Mouse (Mus musculus): Measurements from ENCODE around the gene Denr. TPM values are rescaled to one million over a fixed set of nuclear protein-coding genes. Genes with fewer than 3 reads are reported as not detected.
A peak's percentile ranks its signal among the peaks of the same experiment; 100 is the strongest.

Gene Denr
- polyA plus RNA-seq, 1 experiment = 41.0 TPM

DNA sequence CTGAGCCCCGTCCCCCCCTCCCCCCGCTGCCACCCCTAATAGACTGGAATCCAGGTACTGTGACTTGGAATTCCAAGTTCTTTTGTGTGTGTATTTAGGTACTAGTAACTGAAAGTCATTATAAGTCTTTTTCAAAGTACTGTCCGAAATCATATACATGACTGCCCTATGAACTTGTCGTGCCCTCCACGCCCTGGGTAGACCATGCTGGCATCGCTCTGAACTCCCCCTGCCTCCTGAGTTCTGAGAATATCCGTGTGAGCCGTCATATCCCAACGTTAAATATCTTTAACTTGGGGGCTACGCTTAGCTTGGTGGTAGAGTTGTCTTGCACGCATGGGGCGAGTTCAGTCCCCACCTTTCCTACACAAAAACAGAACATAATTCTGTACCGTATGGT lies 24.2 kb downstream of the Denr start:
- H3K4me3 ChIP-seq (ENCODE audit: insufficient read depth, low read depth, low read length) = peak overlapping the region; percentile 81; the same call in 1 of the 2 replicates
- H3K4me1 ChIP-seq (ENCODE audit: control insufficient read depth, insufficient read depth, low read length) = 0 out of 2 replicates have a peak, but pooled peaks cover 5% of the 10 kb centered on the region
- H3K36me3 ChIP-seq (ENCODE audit: control insufficient read depth, insufficient read depth, low read length) = no peaks in the 10 kb centered on the region; the same call in 1 of the 2 replicates
- H3K27ac ChIP-seq (ENCODE audit: insufficient read depth, low read depth, low read length) = peak overlapping the region; percentile 96; the same call in 1 of the 2 replicates
- no peak for TF ChIP-seq POLR2A (IDR thresholded peaks at IDR 0.05; ENCODE audit: low read depth, low read length)
- TF ChIP-seq CTCF (conservative IDR thresholded peaks at IDR 0.05; ENCODE audit: insufficient read depth, insufficient read length, low read depth, low read length) = no peak
- WGBS = 41% methylated on average over 13 of the region's 13 CpGs
- H3K27me3 ChIP-seq (replicated peaks; ENCODE audit: control insufficient read depth, insufficient read depth, low read length) = no peaks in the 10 kb centered on the region
- no peak for DNase-seq

- H3K4me3 ChIP-seq (ENCODE audit: insufficient read depth, low read depth, low read length) = no peak overlapping the region
- H3K27ac ChIP-seq (ENCODE audit: insufficient read depth, low read depth, low read length) = no peak overlapping the region
- no peaks in the 10 kb centered on the region for H3K36me3 ChIP-seq (ENCODE audit: control insufficient read depth, insufficient read depth, low read length)
- H3K4me1 ChIP-seq (ENCODE audit: control insufficient read depth, insufficient read depth, low read length) = 0 out of 2 replicates have a peak, but pooled peaks cover 5% of the 10 kb centered on the region
- TF ChIP-seq CTCF (conservative IDR thresholded peaks at IDR 0.05; ENCODE audit: insufficient read depth, insufficient read length, low read depth, low read length) (no peak), POLR2A (IDR thresholded peaks at IDR 0.05; ENCODE audit: low read depth, low read length) (no peak)
- no peak for DNase-seq
- no peaks in the 10 kb centered on the region for H3K27me3 ChIP-seq (replicated peaks; ENCODE audit: control insufficient read depth, insufficient read depth, low read length)
These were observed 26.0 kb downstream of the Denr start for GRCm38 (mm10) chr5:123932927-123933326.

GRCm38 (mm10) chr5:123933556-123933955 lies 26.6 kb downstream of the Denr start:
- TF ChIP-seq POLR2A (IDR thresholded peaks at IDR 0.05; ENCODE audit: low read depth, low read length) = no peak
- TF ChIP-seq CTCF (conservative IDR thresholded peaks at IDR 0.05; ENCODE audit: insufficient read depth, insufficient read length, low read depth, low read length) = no peak
- H3K36me3 ChIP-seq (ENCODE audit: control insufficient read depth, insufficient read depth, low read length) = no peaks in the 10 kb centered on the region
- no peaks in the 10 kb centered on the region for H3K27me3 ChIP-seq (replicated peaks; ENCODE audit: control insufficient read depth, insufficient read depth, low read length)
- no peak for DNase-seq
- 89% methylated on average over 12 of the region's 12 CpGs for WGBS
- H3K27ac ChIP-seq (ENCODE audit: insufficient read depth, low read depth, low read length) = no peak overlapping the region
- no peak overlapping the region for H3K4me3 ChIP-seq (ENCODE audit: insufficient read depth, low read depth, low read length)
- 0 out of 2 replicates have a peak, but pooled peaks cover 5% of the 10 kb centered on the region for H3K4me1 ChIP-seq (ENCODE audit: control insufficient read depth, insufficient read depth, low read length)

DNA sequence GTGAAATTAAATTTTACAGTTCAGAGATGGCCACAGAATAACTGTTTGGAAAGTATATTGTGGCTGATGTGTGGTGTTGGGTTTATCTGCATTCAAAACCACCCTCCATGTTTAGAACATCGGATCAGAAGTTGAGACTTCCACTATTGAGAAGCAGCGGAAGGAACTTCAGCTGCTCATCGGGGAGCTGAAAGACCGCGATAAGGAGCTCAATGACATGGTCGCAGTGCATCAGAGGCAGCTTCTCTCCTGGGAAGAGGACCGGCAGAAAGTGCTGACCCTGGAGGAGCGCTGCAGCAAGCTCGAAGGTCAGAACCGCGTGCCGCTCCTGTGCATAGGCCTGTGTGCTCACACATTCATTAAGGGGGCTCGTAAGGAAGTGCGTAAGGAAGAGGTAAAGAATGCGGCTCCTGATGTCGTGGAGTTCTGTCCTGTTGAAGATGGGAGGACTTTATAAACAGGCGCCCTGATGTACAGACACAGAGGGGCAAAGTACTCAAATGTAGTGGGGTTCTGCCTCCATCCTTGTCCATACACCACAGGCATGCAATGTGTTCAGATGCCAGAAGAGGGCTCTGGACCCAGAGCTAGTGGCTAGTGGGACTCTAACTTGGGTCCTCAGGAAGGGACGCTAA lies 27.1 kb downstream of the Denr start:
- H3K27me3 ChIP-seq (replicated peaks; ENCODE audit: control insufficient read depth, insufficient read depth, low read length) = no peaks in the 10 kb centered on the region
- 41% methylated on average over 18 of the region's 18 CpGs for WGBS

GRCm38 (mm10) chr5:123935931-123936330 lies 29.0 kb downstream of the Denr start:
- Histone ChIP-seq H3K27me3 (replicated peaks; ENCODE audit: control insufficient read depth, insufficient read depth, low read length) (no peaks in the 10 kb centered on the region), H3K4me1 (ENCODE audit: control insufficient read depth, insufficient read depth, low read length) (0 out of 2 replicates have a peak, but pooled peaks cover 5% of the 10 kb centered on the region), H3K27ac (ENCODE audit: insufficient read depth, low read depth, low read length) (no peak overlapping the region), H3K4me3 (ENCODE audit: insufficient read depth, low read depth, low read length) (no peak overlapping the region), H3K36me3 (ENCODE audit: control insufficient read depth, insufficient read depth, low read length) (no peaks in the 10 kb centered on the region)
- no peak for DNase-seq
- 94% methylated on average over 5 of the region's 5 CpGs for WGBS
- no peak for TF ChIP-seq CTCF (conservative IDR thresholded peaks at IDR 0.05; ENCODE audit: insufficient read depth, insufficient read length, low read depth, low read length)
- TF ChIP-seq POLR2A (IDR thresholded peaks at IDR 0.05; ENCODE audit: low read depth, low read length) = no peak

More for the DNA sequence above, 27.1 kb downstream of the Denr start:
- no peak overlapping the region for H3K4me3 ChIP-seq (ENCODE audit: insufficient read depth, low read depth, low read length)
- 0 out of 2 replicates have a peak, but pooled peaks cover 5% of the 10 kb centered on the region for H3K4me1 ChIP-seq (ENCODE audit: control insufficient read depth, insufficient read depth, low read length)
- H3K27ac ChIP-seq (ENCODE audit: insufficient read depth, low read depth, low read length) = no peak overlapping the region
- DNase-seq = peak; percentile 21
- TF ChIP-seq CTCF (conservative IDR thresholded peaks at IDR 0.05; ENCODE audit: insufficient read depth, insufficient read length, low read depth, low read length) (peak; percentile 52), POLR2A (IDR thresholded peaks at IDR 0.05; ENCODE audit: low read depth, low read length) (no peak)
- no peaks in the 10 kb centered on the region for H3K36me3 ChIP-seq (ENCODE audit: control insufficient read depth, insufficient read depth, low read length)

DNA sequence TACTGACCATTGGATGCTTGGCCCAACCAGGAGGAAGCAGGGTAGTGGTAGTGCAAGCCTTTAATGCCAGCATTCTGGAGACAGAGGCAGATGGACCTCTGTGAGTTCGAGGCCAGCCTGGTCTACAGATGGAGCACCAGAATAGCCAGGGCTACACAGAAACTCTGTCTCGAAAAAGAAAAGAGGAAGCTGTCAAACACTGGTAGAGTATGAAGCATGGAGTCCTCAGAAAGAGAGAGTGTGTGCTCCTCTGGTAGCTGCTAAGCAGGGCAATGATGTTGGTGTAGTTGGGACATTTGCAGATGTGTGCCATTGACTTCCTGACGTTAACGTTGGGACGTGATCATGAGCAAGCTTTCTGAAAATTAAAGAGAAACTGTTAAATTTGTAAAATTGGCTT lies 31.5 kb downstream of the Denr start:
- WGBS = 84% methylated on average over 5 of the region's 5 CpGs
- TF ChIP-seq POLR2A (IDR thresholded peaks at IDR 0.05; ENCODE audit: low read depth, low read length) (no peak), CTCF (conservative IDR thresholded peaks at IDR 0.05; ENCODE audit: insufficient read depth, insufficient read length, low read depth, low read length) (no peak)
- DNase-seq = no peak
- H3K27me3 ChIP-seq (replicated peaks; ENCODE audit: control insufficient read depth, insufficient read depth, low read length) = no peaks in the 10 kb centered on the region
- H3K27ac ChIP-seq (ENCODE audit: insufficient read depth, low read depth, low read length) = no peak overlapping the region
- no peaks in the 10 kb centered on the region for H3K36me3 ChIP-seq (ENCODE audit: control insufficient read depth, insufficient read depth, low read length)
- no peaks in the 10 kb centered on the region for H3K4me1 ChIP-seq (ENCODE audit: control insufficient read depth, insufficient read depth, low read length)
- no peak overlapping the region for H3K4me3 ChIP-seq (ENCODE audit: insufficient read depth, low read depth, low read length)

- no peaks in the 10 kb centered on the region for H3K27me3 ChIP-seq (replicated peaks; ENCODE audit: control insufficient read depth, insufficient read depth, low read length)
- no peak for DNase-seq
- WGBS = 70% methylated on average over 4 of the region's 4 CpGs
- no peak for TF ChIP-seq CTCF (conservative IDR thresholded peaks at IDR 0.05; ENCODE audit: insufficient read depth, insufficient read length, low read depth, low read length)
- TF ChIP-seq POLR2A (IDR thresholded peaks at IDR 0.05; ENCODE audit: low read depth, low read length) = no peak
- no peaks in the 10 kb centered on the region for H3K4me1 ChIP-seq (ENCODE audit: control insufficient read depth, insufficient read depth, low read length)
- no peaks in the 10 kb centered on the region for H3K36me3 ChIP-seq (ENCODE audit: control insufficient read depth, insufficient read depth, low read length)
- no peak overlapping the region for H3K4me3 ChIP-seq (ENCODE audit: insufficient read depth, low read depth, low read length)
- no peak overlapping the region for H3K27ac ChIP-seq (ENCODE audit: insufficient read depth, low read depth, low read length)
These were observed 39.6 kb downstream of the Denr start for GRCm38 (mm10) chr5:123946546-123946945.
